Mouse (Mus musculus): ENCODE results near the gene Ccdc175.

Gene Ccdc175

GRCm38 (mm10) chr12:72184929-72185328 is at the start of gene Ccdc175:
Ccdc175 (minus strand) TSS chr12:72185029.
- no peak for DNase-seq (ENCODE audit: low read depth in 1 of 2, low spot score in 2 of 2)

GRCm38 (mm10) chr12:72234151-72234550 is 49.3 kb upstream of the Ccdc175 start:
- DNase-seq (ENCODE audit: low read depth in 1 of 2, low spot score in 2 of 2): no peak

GRCm38 (mm10) chr12:72232826-72233790 is 48.3 kb upstream of the Ccdc175 start:
- DNase-seq (ENCODE audit: low read depth in 1 of 2, low spot score in 2 of 2): no peak

GRCm38 (mm10) chr12:72232176-72232575 is 47.3 kb upstream of the Ccdc175 start:
- DNase-seq (ENCODE audit: low read depth in 1 of 2, low spot score in 2 of 2): no peak

- DNase-seq (ENCODE audit: low read depth in 1 of 2, low spot score in 2 of 2): no peak
Observed at GRCm38 (mm10) chr12:72229451-72230196, 44.8 kb upstream of the Ccdc175 start.

GRCm38 (mm10) chr12:72227731-72228130 is 42.9 kb upstream of the Ccdc175 start:
- no peak for DNase-seq (ENCODE audit: low read depth in 1 of 2, low spot score in 2 of 2)

- DNase-seq (ENCODE audit: low read depth in 1 of 2, low spot score in 2 of 2): no peak
Observed at GRCm38 (mm10) chr12:72225371-72225770, 40.5 kb upstream of the Ccdc175 start.

- DNase-seq (ENCODE audit: low read depth in 1 of 2, low spot score in 2 of 2): no peak
Observed at GRCm38 (mm10) chr12:72223557-72224102, 38.8 kb upstream of the Ccdc175 start.

- no peak for DNase-seq (ENCODE audit: low read depth in 1 of 2, low spot score in 2 of 2)
Observed at GRCm38 (mm10) chr12:72213554-72213953, 28.7 kb upstream of the Ccdc175 start.

- DNase-seq (ENCODE audit: low read depth in 1 of 2, low spot score in 2 of 2): no peak
Observed at GRCm38 (mm10) chr12:72200828-72201227, 16.0 kb upstream of the Ccdc175 start.

GRCm38 (mm10) chr12:72197925-72198486 is 13.2 kb upstream of the Ccdc175 start:
- no peak for DNase-seq (ENCODE audit: low read depth in 1 of 2, low spot score in 2 of 2)

GRCm38 (mm10) chr12:72197434-72197833 is 12.6 kb upstream of the Ccdc175 start:
- no peak for DNase-seq (ENCODE audit: low read depth in 1 of 2, low spot score in 2 of 2)

GRCm38 (mm10) chr12:72179561-72179960 is 5.3 kb downstream of the Ccdc175 start:
- DNase-seq (ENCODE audit: low read depth in 1 of 2, low spot score in 2 of 2): no peak

- DNase-seq (ENCODE audit: low read depth in 1 of 2, low spot score in 2 of 2): no peak
Observed at GRCm38 (mm10) chr12:72178322-72178721, 6.5 kb downstream of the Ccdc175 start.

- DNase-seq (ENCODE audit: low read depth in 1 of 2, low spot score in 2 of 2): no peak
Observed at GRCm38 (mm10) chr12:72158421-72158820, 26.4 kb downstream of the Ccdc175 start.

GRCm38 (mm10) chr12:72150786-72151185 is 34.0 kb downstream of the Ccdc175 start:
- no peak for DNase-seq (ENCODE audit: low read depth in 1 of 2, low spot score in 2 of 2)

- no peak for DNase-seq (ENCODE audit: low read depth in 1 of 2, low spot score in 2 of 2)
Observed at GRCm38 (mm10) chr12:72129203-72129602, 55.6 kb downstream of the Ccdc175 start.

GRCm38 (mm10) chr12:72115686-72116345 is 69.0 kb downstream of the Ccdc175 start:
- no peak for DNase-seq (ENCODE audit: low read depth in 1 of 2, low spot score in 2 of 2)

GRCm38 (mm10) chr12:72115126-72115525 is 69.7 kb downstream of the Ccdc175 start:
- DNase-seq (ENCODE audit: low read depth in 1 of 2, low spot score in 2 of 2): no peak

- no peak for DNase-seq (ENCODE audit: low read depth in 1 of 2, low spot score in 2 of 2)
Observed at GRCm38 (mm10) chr12:72104525-72105281, 80.1 kb downstream of the Ccdc175 start.

Data from monocyte, adult 2 months (primary cell).